Mouse (Mus musculus) MEL (cell line): ENCODE results near the gene Cd47.

Experiments used
- MXI1 ChIP-seq: IDR thresholded peaks from 2 replicates; pipeline ENCODE4 v1.6.1; 2011; ENCODE audit warnings: mild to moderate bottlenecking, low read depth, low read length, improper control_type of control experiment
- POLR2A ChIP-seq, 2 experiments: IDR thresholded peaks; 2 replicates each; pipeline ENCODE4 v1.6.1; 2011 to 2012; ENCODE audit warnings: low read length in 2 of 2, mild to moderate bottlenecking in 2 of 2, control low read depth in 1 of 2, improper control_type of control experiment in 1 of 2, low read depth in 1 of 2, moderate library complexity in 1 of 2; ENCODE audit not compliant: control insufficient read depth in 1 of 2, insufficient read depth in 1 of 2, poor library complexity in 1 of 2
- ZMIZ1 ChIP-seq: IDR thresholded peaks from 2 replicates; pipeline ENCODE4 v1.6.1; 2012; ENCODE audit warnings: low read depth, mild to moderate bottlenecking, inconsistent platforms, low read length, improper control_type of control experiment, moderate library complexity

GRCm38 (mm10) chr16:49892945-49893344, 92.6 kb downstream of the Cd47 start:
- TF ChIP-seq POLR2A (IDR thresholded peaks at IDR 0.05; ENCODE audit: control insufficient read depth in 1 of 2, insufficient read depth in 1 of 2, low read depth in 1 of 2, low read length in 2 of 2, poor library complexity in 1 of 2), result no peak
- TF ChIP-seq ZMIZ1, result no peak
- TF ChIP-seq MXI1, result no peak
